Mouse (Mus musculus) embryonic facial prominence, embryonic 11.5 days (tissue): Measurements from ENCODE around the gene Egfem1. TPM values are rescaled to one million over a fixed set of nuclear protein-coding genes. Genes with fewer than 3 reads are reported as not detected.

Experiments
- ATAC-seq: fragments of 200-750 bp; cut with Nextera tagmentation; replicated peaks from 2 replicates; pipeline ENCODE4 v1.8.0; 2017; ENCODE audit warnings: low read depth; ENCODE audit not compliant: insufficient number of reproducible peaks, low FRiP score, low TSS enrichment
- DNase-seq: peaks from one replicate; pipeline ENCODE4 v3.0.0-alpha.2; 2015; ENCODE audit warnings: low spot score
- H3K27ac ChIP-seq: fragments of 300-500 bp; sonication (generic); replicated peaks from 2 replicates; pipeline ENCODE4 v1.5.1; 2014; ENCODE audit warnings: mild to moderate bottlenecking, low read depth, low read length, control low read depth
- H3K27me3 ChIP-seq: fragments of 300-500 bp; sonication (generic); 2 replicates; pipeline ENCODE4 v1.6.1; 2014; ENCODE audit warnings: mild to moderate bottlenecking, low read length, moderate library complexity, mixed read lengths; ENCODE audit not compliant: control insufficient read depth, insufficient read depth
- H3K36me3 ChIP-seq: fragments of 300-500 bp; sonication (generic); replicated peaks from 2 replicates; pipeline ENCODE4 v1.6.1; 2014; ENCODE audit warnings: low read depth, mild to moderate bottlenecking, low read length, moderate library complexity, mixed read lengths; ENCODE audit not compliant: control insufficient read depth, insufficient read depth
- H3K4me1 ChIP-seq: fragments of 300-500 bp; sonication (generic); 2 replicates; pipeline ENCODE4 v1.6.1; 2014; ENCODE audit warnings: low read length, mixed read lengths; ENCODE audit not compliant: control insufficient read depth, insufficient read depth
- H3K4me2 ChIP-seq: fragments of 300-500 bp; sonication (generic); 2 replicates; pipeline ENCODE4 v1.6.1; 2014; ENCODE audit warnings: low read depth, mild to moderate bottlenecking, control low read depth, low read length, moderate library complexity
- H3K4me3 ChIP-seq: fragments of 300-500 bp; sonication (generic); 2 replicates; pipeline ENCODE4 v1.5.1; 2014; ENCODE audit warnings: low read depth, low read length, control low read depth
- H3K9ac ChIP-seq: fragments of 300-500 bp; sonication (generic); replicated peaks from 2 replicates; pipeline ENCODE4 v1.6.1; 2014; ENCODE audit warnings: mild to moderate bottlenecking, control low read depth, low read length
- H3K9me3 ChIP-seq: fragments of 300-500 bp; sonication (generic); replicated peaks from 2 replicates; pipeline ENCODE4 v1.6.1; 2016; ENCODE audit warnings: mild to moderate bottlenecking, low read length, inconsistent platforms, mixed read lengths; ENCODE audit not compliant: control insufficient read depth
- WGBS: fragments of 180-500 bp; shearing (Covaris S2); extraction: QIAGEN DNeasy Blood & Tissue Kit; methylation state at CpG from one replicate; pipeline ENCODE4 v1.1.7; 2014; 5-methylcytosine and 5-hydroxymethylcytosine counted together
- microRNA counts: library from miRNA; unstranded; fragments of <30 nt; microRNA quantifications from one replicate; lab custom pipeline; 2016
- microRNA-seq: library from miRNA; unstranded; fragments of <30 nt; microRNA quantifications from one replicate; pipeline ENCODE4, GENCODE M21; 2016; ENCODE audit warnings: borderline number of aligned reads
- polyA plus RNA-seq: library from polyadenylated mRNA; unstranded; fragments of >200 nt; fragmentation: Nextera tagmentation; extraction: Ambion mirVana; gene quantifications from 2 replicates; pipeline ENCODE4 v1.2.1, GENCODE M21; 2014

Gene Egfem1
- polyA plus RNA-seq, 1 experiment from 2014 or later: 5.0 TPM

GRCm38 (mm10) chr3:29732626-29733025 is 650.8 kb downstream of the Egfem1 start:
- Histone ChIP-seq H3K9ac (no peak overlapping the region), H3K36me3 (no peaks in the 10 kb centered on the region), H3K9me3 (no peaks in the 10 kb centered on the region), H3K4me3 (no peak overlapping the region), H3K4me1 (no peaks in the 10 kb centered on the region; the same call in 1 of the 2 replicates), H3K4me2 (no peak overlapping the region), H3K27me3 (no peaks in the 10 kb centered on the region), H3K27ac (no peak overlapping the region)
- no peak for ATAC-seq
- 64% methylated on average over 4 of the region's 4 CpGs for WGBS
- DNase-seq: peak; percentile 56

GRCm38 (mm10) chr3:29734251-29734650 is 652.4 kb downstream of the Egfem1 start:
- Histone ChIP-seq H3K4me3 (no peak overlapping the region), H3K27ac (no peak overlapping the region), H3K36me3 (no peaks in the 10 kb centered on the region), H3K27me3 (no peaks in the 10 kb centered on the region), H3K9ac (no peak overlapping the region), H3K4me2 (no peak overlapping the region), H3K4me1 (no peaks in the 10 kb centered on the region; the same call in 1 of the 2 replicates), H3K9me3 (no peaks in the 10 kb centered on the region)
- DNase-seq: peak; percentile 65
- peak; percentile 44; the same call in 1 of the 2 replicates for ATAC-seq
- WGBS: 23% methylated on average over 6 of the region's 6 CpGs

GRCm38 (mm10) chr3:29739292-29739691 is 657.5 kb downstream of the Egfem1 start:
- Histone ChIP-seq H3K4me3 (no peak overlapping the region), H3K9me3 (no peaks in the 10 kb centered on the region), H3K27ac (no peak overlapping the region), H3K4me1 (no peaks in the 10 kb centered on the region; the same call in 1 of the 2 replicates), H3K9ac (no peak overlapping the region), H3K4me2 (no peak overlapping the region), H3K36me3 (no peaks in the 10 kb centered on the region), H3K27me3 (no peaks in the 10 kb centered on the region)
- ATAC-seq (no peak), DNase-seq (peak; percentile 76)
- WGBS: 22% methylated on average over 5 of the region's 5 CpGs

MicroRNAs encoded within 50 kb of the gene (microRNA counts, 519-probe panel; counts per million panel counts)
- microRNA mmu-miR-551b (lab: Ali Mortazavi, UCI): 850 counts per million, percentile 1 among the panel's probes with 10 or more counts

Small RNA genes lying within 50 kb of the gene (microRNA-seq; reads per million reads assigned to microRNA genes)
- gene Mir21b (not detected), gene Mir551b (12.2 reads per million, percentile 14 among the genes with 10 or more reads in this experiment)

Other genes with a start within 250 kb of the Egfem1 start
- not detected in 2 replicates for gene Gm1527, start 189.4 kb upstream of the Egfem1 start, polyA plus RNA-seq